Mouse (Mus musculus) olfactory bulb, adult 2 months (tissue): ENCODE data around the gene Fgfr2. TPM values are rescaled to one million over a fixed set of nuclear protein-coding genes. Genes with fewer than 3 reads are reported as not detected.

Source experiments
- H3K27ac ChIP-seq: fragments of 200-500 bp; 2 replicates; pipeline ENCODE4 v1.5.1; 2012; ENCODE audit warnings: low read depth, low read length; ENCODE audit not compliant: insufficient read depth
- H3K4me1 ChIP-seq: fragments of 200-500 bp; 2 replicates; pipeline ENCODE4 v1.6.1; 2012; ENCODE audit warnings: low read length; ENCODE audit not compliant: control insufficient read depth, insufficient read depth
- H3K4me3 ChIP-seq: fragments of 200-500 bp; 2 replicates; pipeline ENCODE4 v1.5.1; 2012; ENCODE audit warnings: mild to moderate bottlenecking, low read depth, low read length, moderate library complexity; ENCODE audit not compliant: insufficient read depth
- CTCF ChIP-seq: fragments of 200-500 bp; IDR thresholded peaks from 2 replicates; pipeline ENCODE4 v1.5.1; 2012; ENCODE audit warnings: low read depth, mild to moderate bottlenecking, low read length, moderate library complexity; ENCODE audit not compliant: insufficient read depth
- POLR2A ChIP-seq: fragments of 200-500 bp; IDR thresholded peaks from 2 replicates; pipeline ENCODE4 v1.6.1; 2012; ENCODE audit warnings: mild to moderate bottlenecking, low read depth, low read length, moderate library complexity; ENCODE audit not compliant: insufficient read depth
- WGBS: fragments of 180-500 bp; shearing (Covaris S2); methylation state at CpG from one replicate; pipeline ENCODE4 v1.1.7; 2018; 5-methylcytosine and 5-hydroxymethylcytosine counted together
- polyA plus RNA-seq: library from polyadenylated mRNA; stranded (reverse); fragments of >200 nt; gene quantifications from 2 replicates; pipeline ENCODE4 v1.2.4, GENCODE M21; 2012; ENCODE audit warnings: low replicate concordance; ENCODE audit not compliant: missing spikeins, insufficient read depth, insufficient read length

The Fgfr2 gene
- polyA plus RNA-seq, 1 experiment, result not detected

DNA sequence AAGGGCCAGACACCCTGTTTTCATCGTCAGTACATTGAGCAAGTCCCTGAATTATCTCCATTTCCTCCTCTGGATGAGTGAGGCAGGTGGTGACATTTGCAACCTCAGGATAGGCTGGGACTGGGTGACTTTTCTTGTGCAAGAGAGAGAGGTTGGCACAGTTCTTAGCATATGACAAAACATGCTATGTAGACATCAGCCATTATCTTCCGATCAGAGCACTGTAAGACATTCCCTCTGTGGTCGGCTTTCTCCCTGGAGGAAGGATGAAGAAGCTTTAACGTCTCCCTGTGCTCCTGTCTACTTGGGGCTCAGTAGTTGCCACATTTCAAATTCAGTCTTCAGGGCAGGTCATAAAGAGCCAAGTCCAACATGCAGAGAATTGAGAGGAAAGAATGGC lies 1858.9 kb downstream of the Fgfr2 start:
- peaks cover 5% of the 10 kb centered on the region; the same call in 1 of the 2 replicates for H3K4me1 ChIP-seq
- TF ChIP-seq POLR2A, result no peak
- TF ChIP-seq CTCF, result no peak
- no peak overlapping the region for H3K27ac ChIP-seq
- no peak overlapping the region for H3K4me3 ChIP-seq
- 94% methylated on average over 4 of the region's 4 CpGs for WGBS

DNA sequence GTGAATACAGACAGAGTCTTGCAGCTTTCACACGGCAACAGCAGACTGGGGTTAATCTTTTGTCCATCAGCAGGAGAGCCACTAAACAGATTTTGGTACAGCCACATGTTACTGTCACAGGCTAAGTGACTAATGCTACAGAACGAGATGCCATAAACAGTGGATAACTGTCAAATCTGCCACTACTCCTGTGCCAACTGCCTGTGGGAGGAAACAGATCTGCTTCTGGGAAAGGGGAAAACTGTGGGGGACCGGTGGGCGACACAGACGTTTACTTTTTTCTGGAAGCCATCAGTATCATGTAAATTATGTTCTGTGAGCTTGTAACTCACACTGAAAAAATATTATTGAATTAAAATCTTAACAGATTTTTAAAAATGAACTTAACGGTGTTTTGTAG lies 1862.2 kb downstream of the Fgfr2 start:
- 71% methylated on average over 6 of the region's 6 CpGs for WGBS
- H3K4me1 ChIP-seq, result no peaks in the 10 kb centered on the region
- no peak overlapping the region for H3K4me3 ChIP-seq
- no peak for TF ChIP-seq POLR2A
- TF ChIP-seq CTCF, result no peak
- H3K27ac ChIP-seq, result no peak overlapping the region

DNA sequence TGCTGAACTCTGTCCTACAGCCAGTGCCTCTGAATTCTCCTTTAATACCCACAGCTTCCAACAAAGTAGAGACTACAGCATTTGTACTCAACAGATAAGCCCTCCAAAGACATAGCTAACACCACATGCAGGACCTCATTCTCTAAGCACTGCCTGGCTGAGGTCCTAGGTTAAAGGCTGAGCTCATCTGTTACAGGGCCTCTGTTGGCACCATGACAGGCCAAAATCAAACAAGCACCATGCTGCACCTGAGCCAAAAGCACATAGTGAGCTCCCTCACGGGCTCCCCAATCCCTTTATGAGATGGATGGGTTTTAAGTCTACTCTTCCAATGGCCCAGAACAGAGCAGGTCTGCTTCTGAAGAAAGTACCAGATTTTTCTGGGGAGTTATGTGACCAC lies 1865.8 kb downstream of the Fgfr2 start:
- WGBS, result 63% methylated on average over 1 of the region's 1 CpGs
- H3K4me1 ChIP-seq, result no peaks in the 10 kb centered on the region
- H3K27ac ChIP-seq, result no peak overlapping the region
- TF ChIP-seq POLR2A (no peak), CTCF (no peak)
- H3K4me3 ChIP-seq, result no peak overlapping the region

DNA sequence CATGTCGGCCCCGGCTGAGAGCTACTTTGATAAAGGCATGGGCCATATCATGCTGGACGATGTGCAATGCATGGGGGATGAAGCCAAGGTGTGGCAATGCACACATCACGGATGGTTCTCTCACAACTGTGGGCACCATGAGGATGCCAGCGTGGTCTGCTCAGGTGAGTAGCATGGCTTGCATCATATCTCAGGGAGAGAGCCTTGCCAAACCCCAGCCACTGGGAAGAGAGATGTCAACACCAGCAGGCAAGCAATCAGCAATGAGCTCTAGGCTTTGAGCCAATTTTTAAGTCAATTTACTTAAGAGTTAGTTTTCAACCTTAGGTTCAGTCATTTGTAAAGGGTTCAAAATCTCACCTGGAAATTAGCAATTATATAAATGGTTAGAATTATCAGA lies 1866.3 kb downstream of the Fgfr2 start:
- Histone ChIP-seq H3K27ac (no peak overlapping the region), H3K4me3 (no peak overlapping the region), H3K4me1 (no peaks in the 10 kb centered on the region)
- 95% methylated on average over 5 of the region's 5 CpGs for WGBS
- TF ChIP-seq POLR2A (no peak), CTCF (no peak)

DNA sequence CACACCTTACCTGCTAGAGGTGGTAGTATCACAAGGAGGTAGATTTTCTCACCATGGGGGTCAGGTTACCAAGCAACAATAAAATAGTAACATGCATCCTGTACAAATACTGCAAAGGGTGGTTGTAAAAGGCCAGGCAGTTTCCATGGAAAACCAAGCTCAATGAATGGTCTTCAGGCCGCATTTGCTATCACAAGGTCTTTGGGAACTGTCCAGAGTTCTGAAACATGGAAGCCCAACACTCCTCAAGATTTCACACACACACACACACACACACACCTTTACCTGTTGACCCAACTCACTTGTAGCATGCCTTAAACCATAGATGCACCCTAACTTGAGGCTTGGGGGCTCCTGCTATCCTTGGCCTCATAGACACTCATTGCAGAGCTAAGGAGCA lies 1878.2 kb downstream of the Fgfr2 start:
- Histone ChIP-seq H3K27ac (no peak overlapping the region), H3K4me1 (no peaks in the 10 kb centered on the region), H3K4me3 (no peak overlapping the region)
- 64% methylated on average over 1 of the region's 1 CpGs for WGBS
- TF ChIP-seq POLR2A, result no peak
- no peak for TF ChIP-seq CTCF

DNA sequence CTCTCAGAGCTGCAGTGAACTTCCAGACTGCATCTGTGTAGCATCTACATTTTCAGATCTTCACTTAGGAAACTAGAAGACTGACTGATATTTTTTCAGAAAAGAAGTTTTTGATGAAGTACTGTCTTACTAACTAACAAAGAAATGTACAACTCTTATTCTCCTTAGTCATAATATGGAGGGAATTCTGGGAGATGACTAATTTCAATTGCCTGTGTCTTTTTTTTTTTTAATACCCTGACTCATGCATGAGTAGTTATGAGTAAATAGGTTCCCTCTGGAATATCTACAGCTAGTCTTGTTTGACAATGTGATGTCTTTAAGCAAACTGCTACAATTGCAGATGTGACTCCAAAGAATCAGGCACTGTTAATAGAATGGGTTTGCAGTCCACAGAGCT lies 1887.1 kb downstream of the Fgfr2 start:
- no peak overlapping the region for H3K4me3 ChIP-seq
- no peaks in the 10 kb centered on the region for H3K4me1 ChIP-seq
- no peak overlapping the region for H3K27ac ChIP-seq
- no peak for TF ChIP-seq POLR2A
- no peak for TF ChIP-seq CTCF

DNA sequence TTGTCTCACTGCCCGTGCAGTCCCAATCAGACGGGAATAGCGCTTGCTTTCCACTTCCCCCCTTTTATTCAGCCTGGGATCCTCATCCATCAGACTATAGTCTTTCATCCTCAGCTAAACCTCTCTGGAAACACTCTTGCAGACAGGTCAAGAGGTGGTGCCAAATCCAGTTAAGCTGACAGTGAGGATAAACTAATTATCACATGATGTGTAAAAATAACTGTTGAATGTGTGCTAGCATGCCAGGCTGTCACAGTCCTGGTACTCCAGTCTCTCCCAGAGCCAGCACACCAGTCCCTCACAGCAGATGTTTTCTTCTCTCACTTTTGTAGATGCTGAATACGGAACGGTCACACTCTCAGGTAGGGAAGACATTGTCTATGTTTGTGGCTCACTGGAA lies 1900.1 kb downstream of the Fgfr2 start:
- TF ChIP-seq POLR2A (no peak), CTCF (no peak)
- Histone ChIP-seq H3K4me3 (no peak overlapping the region), H3K4me1 (no peaks in the 10 kb centered on the region), H3K27ac (no peak overlapping the region)
- 86% methylated on average over 5 of the region's 5 CpGs for WGBS

DNA sequence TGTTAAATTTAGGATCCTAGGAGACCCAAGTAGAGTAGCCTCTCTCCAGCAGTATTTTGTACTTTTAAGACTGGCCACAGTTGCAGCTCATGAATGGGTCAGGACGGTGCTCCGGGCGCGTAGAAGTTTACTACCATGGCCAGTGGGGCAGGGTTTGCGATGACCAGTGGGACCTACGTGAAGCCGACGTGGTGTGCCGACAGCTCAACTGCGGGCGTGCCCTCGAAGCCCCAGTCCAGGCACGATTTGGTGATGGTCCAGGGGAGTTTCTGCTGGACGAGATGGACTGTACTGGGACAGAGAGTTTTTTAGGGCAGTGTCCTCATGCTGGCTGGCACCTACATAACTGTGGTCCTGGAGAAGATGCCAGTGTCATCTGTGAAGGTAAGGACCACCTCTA lies 1935.2 kb downstream of the Fgfr2 start:
- TF ChIP-seq POLR2A (no peak), CTCF (no peak)
- H3K4me1 ChIP-seq, result no peaks in the 10 kb centered on the region
- H3K4me3 ChIP-seq, result no peak overlapping the region
- 97% methylated on average over 14 of the region's 14 CpGs for WGBS
- H3K27ac ChIP-seq, result no peak overlapping the region

DNA sequence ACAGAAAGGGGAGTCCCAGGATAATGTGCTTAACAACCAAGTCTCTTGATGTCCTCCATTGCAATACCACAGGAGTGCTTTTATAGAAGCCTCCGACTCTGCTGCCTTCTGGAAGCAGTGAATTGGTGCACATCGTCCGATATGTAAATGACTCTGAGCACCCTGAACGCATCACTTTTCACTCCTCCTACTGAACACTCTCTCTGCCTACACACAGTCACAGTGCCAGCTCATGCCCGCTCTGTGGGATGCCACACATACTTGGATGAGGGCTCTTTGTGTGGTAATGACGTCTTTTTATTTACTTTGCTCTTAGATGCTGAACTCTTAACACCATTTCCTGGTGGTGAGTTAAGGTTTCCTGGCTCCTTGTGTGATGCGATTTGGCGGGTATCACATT lies 1936.1 kb downstream of the Fgfr2 start:
- no peak for TF ChIP-seq CTCF
- no peak for TF ChIP-seq POLR2A
- 46% methylated on average over 8 of the region's 8 CpGs for WGBS
- H3K4me1 ChIP-seq, result no peaks in the 10 kb centered on the region
- no peak overlapping the region for H3K27ac ChIP-seq
- no peak overlapping the region for H3K4me3 ChIP-seq

DNA sequence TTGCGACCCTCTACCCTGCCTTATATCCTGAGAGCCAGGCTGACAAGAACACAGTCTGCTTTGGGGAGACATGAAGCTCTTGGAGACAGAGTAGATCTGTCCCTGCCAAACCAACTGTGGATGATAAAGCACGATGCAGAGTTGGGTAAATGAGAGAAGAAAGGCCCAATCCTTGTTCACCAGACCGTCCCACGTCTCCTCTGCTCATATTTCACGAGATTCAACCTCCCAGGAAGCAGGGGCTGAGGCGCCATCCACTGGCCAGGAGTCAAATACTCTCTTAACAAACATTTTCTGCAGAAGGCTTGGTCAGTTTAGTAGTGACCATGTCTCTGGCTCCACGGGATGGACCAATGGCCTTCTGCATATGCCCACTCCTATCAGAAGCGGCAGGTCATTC lies 1938.8 kb downstream of the Fgfr2 start:
- 75% methylated on average over 8 of the region's 8 CpGs for WGBS
- TF ChIP-seq POLR2A, result no peak
- TF ChIP-seq CTCF, result no peak
- H3K27ac ChIP-seq, result no peak overlapping the region
- H3K4me3 ChIP-seq, result no peak overlapping the region
- H3K4me1 ChIP-seq, result no peaks in the 10 kb centered on the region

DNA sequence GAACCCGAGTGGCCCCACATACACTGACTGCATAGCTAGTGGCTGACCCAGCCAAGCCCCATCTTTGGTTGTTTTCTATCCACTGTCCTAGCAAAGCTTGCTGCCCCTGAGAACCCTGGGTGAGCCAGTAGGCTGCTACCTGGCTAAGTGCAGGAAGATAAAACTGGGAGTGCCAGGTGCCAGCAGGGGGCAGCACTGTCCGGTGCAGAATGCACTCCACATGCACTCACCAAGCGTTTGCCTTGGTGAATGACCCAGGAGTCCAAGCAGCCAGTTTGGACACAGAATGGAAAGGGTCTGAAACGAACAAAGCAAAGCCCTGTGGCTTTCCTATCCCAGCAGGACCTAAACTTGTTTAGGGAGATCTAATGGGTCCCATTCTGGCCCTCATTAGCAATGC lies 1940.5 kb downstream of the Fgfr2 start:
- Histone ChIP-seq H3K27ac (no peak overlapping the region), H3K4me1 (no peaks in the 10 kb centered on the region), H3K4me3 (no peak overlapping the region)
- TF ChIP-seq CTCF, result peak; percentile 39; the same call in 1 of the 2 replicates
- TF ChIP-seq POLR2A, result no peak
- 43% methylated on average over 4 of the region's 4 CpGs for WGBS
